Mouse (Mus musculus): Measurements from ENCODE around the gene Srprb.
A peak's percentile ranks its signal among the peaks of the same experiment; 100 is the strongest.

- no peak for TF ChIP-seq POLR2A (IDR thresholded peaks at IDR 0.05; ENCODE audit: low read depth, low read length)
- peak; percentile 32; the same call in 1 of the 2 replicates for TF ChIP-seq CTCF (IDR thresholded peaks at IDR 0.05; ENCODE audit: extremely low read depth, insufficient read length, insufficient replicate concordance, low read depth, low read length)
Observed at GRCm38 (mm10) chr9:103174771-103175519, 27.0 kb downstream of the Srprb start.

Measured in small intestine, adult 2 months (tissue).